Mouse (Mus musculus) lung, postnatal 10 days (tissue): ENCODE measurements around the gene Skp1a.

Source experiments
- DNase-seq: peaks from one replicate; pipeline ENCODE4 v3.0.0; 2021

Skp1a gene

GRCm38 (mm10) chr11:52278991-52279390 is 47.2 kb downstream of the Skp1a start:
- DNase-seq: no peak

GRCm38 (mm10) chr11:52279611-52280145 is 47.9 kb downstream of the Skp1a start:
- DNase-seq: no peak

DNA sequence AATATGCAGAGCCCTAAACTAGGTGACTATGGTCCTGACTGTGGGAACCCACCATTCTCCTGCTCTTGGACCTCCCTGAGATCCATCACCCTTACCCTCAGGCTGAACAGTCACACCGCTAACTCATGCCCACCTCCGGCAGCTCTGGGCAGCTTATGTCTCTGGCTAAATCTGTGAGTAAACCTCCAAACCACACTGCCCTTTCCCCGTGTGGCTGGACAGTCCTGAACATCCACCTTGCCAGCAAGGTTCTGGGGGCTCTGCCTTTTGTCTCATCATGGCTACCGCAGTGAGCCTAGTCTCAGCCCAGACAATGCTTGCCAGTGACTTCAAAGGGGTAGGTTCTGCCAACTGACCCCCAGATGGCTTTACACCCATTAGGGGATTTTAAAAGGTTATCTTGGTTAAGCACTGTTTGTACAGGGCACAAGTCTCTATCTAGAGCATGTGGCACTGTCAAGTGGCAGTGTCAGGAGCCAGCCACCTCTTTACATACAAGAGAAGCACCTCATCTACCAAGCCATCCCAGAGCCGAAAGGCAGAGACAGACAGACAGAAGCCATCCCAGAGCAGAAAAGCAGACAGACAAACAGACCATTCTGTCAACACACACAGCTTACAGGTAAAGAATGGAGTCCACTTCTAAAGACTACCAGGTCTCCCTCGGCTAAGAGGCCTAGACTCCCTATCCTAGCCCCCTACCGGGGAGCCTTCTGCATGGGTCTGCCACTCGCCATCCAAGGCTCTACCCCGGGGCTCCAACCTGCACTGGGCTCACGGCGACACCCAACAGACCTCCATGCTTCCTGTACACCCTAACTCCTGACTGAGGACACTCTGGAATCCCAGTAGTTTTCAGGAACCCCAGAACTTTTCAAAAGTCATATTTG is 49.0 kb downstream of the Skp1a start:
- no peak for DNase-seq

GRCm38 (mm10) chr11:52281568-52282328 is 50.0 kb downstream of the Skp1a start:
- no peak for DNase-seq

DNA sequence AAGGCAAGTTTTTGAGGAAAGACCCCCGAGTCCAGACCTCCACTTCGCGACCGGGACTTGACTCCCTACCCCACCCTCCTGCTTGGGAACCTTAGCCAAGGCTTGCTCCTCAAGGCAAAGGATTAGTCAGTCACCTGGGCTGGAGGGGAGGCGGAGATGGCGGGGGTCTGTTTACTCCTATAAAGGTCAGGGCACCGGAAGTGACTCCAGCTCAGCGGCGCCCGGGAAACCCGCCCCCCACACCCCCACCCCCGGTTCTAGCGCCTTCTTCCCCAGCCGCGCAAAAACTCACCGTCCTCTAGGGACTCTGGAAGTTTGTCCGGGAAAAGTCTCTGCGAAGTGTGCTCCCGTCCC is 50.6 kb downstream of the Skp1a start:
- DNase-seq: no peak

GRCm38 (mm10) chr11:52282774-52283595 is 51.2 kb downstream of the Skp1a start, which contains the start of gene Tcf7:
Gene Tcf7, minus strand, starts transcription at chr11:52283014.
- DNase-seq: peak; percentile 70

DNA sequence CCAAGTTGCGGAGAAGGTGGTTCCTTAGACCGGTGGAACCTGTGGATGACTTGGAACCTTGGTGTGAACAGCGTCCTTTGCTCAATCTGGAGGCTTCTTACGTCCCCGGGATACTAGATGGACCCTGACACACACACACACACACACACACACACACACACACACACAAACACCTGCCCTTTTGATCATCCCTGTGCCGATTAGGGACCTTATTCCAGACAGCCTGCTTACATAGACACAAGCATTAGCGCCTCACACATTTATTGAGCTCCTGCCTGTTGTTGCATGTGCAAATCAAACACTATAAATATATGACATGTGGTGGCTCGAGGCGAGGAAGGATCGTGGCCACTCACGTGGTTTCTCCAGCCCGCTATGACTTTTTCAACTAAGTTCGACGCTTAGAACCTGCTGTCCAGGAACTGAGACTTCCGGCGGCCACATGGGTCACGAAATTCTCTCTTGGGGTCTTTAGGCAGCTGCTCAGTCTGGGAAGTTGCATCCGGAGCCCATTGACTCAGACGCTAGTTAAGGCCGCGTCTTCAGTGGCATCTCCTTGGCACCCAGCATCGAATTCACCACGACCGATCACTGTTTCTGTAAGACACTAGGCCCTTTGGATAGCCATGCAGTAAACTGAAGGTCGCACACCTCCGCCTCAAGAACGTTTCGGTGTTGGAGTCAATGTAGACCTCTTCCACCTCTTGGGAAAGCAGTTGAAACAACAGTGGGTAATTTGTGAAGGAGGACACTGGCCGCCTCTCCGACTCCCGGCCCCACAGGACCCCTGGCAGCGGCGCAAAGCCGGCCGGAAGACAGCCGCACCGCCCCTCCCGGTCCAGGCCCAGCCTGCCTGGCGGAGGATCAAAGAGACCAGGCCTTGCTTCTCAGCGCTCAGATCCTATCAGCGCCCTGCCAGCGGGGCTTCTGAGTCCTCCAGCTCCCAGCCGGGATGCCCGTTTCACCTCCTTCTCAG is 52.1 kb downstream of the Skp1a start:
- DNase-seq: peak; percentile 96

- DNase-seq: no peak
These were observed 54.6 kb downstream of the Skp1a start for GRCm38 (mm10) chr11:52286301-52286957.

DNA sequence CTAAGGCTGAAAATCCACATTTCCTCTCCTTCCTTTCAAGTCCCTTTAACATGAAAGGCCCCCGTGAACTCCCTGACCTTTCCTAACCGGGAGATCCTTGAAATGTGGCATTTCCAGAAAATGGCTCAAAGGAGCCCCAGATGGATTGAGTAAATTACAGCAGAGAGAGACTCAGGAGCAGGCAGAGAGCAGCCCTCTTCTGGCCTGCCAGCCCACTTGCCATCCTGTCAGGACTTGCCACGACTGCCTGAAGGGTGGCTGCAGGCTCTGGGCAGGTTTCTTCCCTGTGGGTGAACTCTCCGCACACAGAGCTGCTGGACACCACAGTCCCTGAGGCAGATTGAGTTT is 55.1 kb downstream of the Skp1a start:
- DNase-seq: no peak

GRCm38 (mm10) chr11:52292346-52292745 is 60.6 kb downstream of the Skp1a start:
- no peak for DNase-seq

GRCm38 (mm10) chr11:52292894-52293293 is 61.1 kb downstream of the Skp1a start:
- no peak for DNase-seq

GRCm38 (mm10) chr11:52294103-52294502 is 62.3 kb downstream of the Skp1a start:
- DNase-seq: no peak
